Mouse (Mus musculus) gonadal fat pad, adult 2 months (tissue): ENCODE measurements around the gene Gnb4. TPM values are rescaled to one million over a fixed set of nuclear protein-coding genes. Genes with fewer than 3 reads are reported as not detected.

Source experiments
- DNase-seq: peaks from one replicate; pipeline ENCODE4 v3.0.0-alpha.2; 2012; ENCODE audit warnings: low read depth
- polyA plus RNA-seq: library from polyadenylated mRNA; depleted of rRNA; stranded (reverse); fragments of >200 nt; gene quantifications from 2 replicates; pipeline ENCODE4 v1.2.3, GENCODE M21; 2012; rRNA removed

Gnb4 gene
- polyA plus RNA-seq = 36.8 and 52.1 TPM in 2 replicates

GRCm38 (mm10) chr3:32616331-32617052 lies at the start of gene Gnb4:
Gnb4 (minus strand) TSS chr3:32616585.
- no peak for DNase-seq

DNA sequence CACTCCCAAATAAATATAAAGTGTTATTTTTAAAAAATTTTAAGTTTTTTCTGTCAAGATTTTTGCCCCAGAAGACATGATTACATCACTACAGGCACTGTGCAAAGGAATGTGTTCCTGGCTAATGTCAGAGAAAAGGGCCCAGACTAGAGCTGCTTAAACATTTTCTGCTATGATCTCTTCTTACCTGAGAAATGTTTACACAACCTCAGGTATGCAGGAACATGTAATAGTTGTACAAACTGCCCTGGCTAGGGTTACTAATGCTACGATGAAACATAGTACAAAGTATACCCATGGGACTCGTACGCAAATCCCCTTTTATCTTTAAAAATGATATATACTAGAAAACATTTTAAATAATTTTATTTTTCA lies 45.2 kb upstream of the Gnb4 start:
- DNase-seq = no peak

GRCm38 (mm10) chr3:32660831-32661555 lies 44.6 kb upstream of the Gnb4 start:
- no peak for DNase-seq

DNA sequence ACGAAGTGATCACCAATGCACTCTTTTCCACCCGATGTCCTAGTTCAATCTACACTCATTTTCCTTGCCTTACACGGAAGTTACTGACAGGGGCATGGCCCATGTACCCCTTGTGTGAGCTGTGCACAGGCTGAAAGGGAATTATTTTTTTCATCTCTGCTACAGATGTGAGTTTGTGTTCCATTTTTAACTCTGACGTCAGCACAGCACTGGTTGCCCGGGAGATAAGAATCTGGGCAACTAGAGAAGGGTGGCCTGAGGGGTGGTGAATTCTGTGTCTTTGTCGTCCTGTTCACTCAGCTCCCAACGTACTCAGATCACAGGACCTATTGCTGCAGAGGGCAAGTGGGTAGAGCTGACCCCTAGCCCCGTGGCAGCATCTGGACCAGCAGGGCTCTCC lies 43.9 kb upstream of the Gnb4 start:
- no peak for DNase-seq

DNA sequence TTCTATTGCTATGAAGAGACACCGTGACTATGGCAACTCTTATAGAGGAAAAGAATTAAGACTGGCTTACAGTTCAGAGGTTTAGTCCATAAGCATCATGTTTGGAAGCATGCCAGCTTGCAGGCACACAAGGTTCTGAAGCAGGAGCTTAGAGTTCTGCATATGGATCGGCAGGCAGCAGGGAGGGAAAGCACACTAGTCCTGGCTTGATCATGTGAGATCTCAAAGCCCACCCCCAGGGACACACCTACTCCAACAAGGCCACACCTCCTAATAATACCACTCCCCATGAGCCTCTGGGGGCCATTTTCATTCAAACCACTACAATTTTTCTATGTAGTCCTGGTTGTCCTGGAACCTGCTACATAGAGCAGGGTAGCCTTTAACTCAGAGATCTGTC lies 43.1 kb upstream of the Gnb4 start:
- DNase-seq = no peak

DNA sequence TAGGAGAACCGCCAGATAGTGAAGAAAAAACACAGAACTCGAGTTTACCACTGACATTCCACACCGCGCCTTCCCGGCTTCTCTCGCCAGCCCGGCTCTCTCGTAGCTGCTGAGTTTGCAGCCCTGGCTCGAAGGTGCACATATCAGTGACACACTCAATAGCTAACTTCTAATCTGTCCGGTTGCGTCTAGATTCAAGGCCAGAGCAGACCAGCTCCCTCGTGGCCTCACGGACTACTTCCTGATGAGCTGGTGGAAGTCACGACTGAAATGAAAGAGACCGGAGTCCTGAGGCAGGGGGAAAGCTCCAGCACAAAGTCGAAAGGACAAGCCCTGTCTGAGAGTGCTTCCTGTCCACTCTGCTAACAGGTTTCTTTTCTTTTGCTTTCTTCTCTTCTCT lies 42.4 kb upstream of the Gnb4 start:
- DNase-seq = no peak

GRCm38 (mm10) chr3:32658401-32658800 lies 42.0 kb upstream of the Gnb4 start:
- no peak for DNase-seq

GRCm38 (mm10) chr3:32656398-32656994 lies 40.1 kb upstream of the Gnb4 start:
- DNase-seq = no peak

- no peak for DNase-seq
Measured at GRCm38 (mm10) chr3:32655994-32656393, 39.6 kb upstream of the Gnb4 start.

GRCm38 (mm10) chr3:32652739-32653138 lies 36.4 kb upstream of the Gnb4 start:
- DNase-seq = no peak

GRCm38 (mm10) chr3:32649284-32649683 lies 32.9 kb upstream of the Gnb4 start:
- no peak for DNase-seq

- DNase-seq = no peak
Measured at GRCm38 (mm10) chr3:32646918-32647317, 30.5 kb upstream of the Gnb4 start.

DNA sequence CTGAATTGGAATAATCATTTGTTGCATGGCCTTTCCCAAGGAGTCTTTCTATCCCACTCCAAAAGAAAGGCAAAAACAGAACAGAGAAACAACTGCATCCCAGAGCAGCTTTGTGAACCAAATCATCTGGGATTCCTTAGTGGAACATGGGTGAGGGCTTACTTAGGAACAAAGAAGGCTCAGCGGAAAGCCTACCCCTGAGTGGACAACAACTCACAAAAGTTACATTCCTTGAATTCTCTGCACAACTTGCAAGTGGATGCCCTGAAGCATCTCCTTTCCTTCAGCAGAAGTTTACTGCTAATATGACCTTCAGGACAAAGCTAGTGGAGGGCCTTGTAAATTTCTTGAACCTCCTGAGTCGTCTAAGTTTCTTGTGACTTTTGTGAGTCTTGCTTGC lies 28.4 kb upstream of the Gnb4 start:
- no peak for DNase-seq

GRCm38 (mm10) chr3:32642116-32642515 lies 25.7 kb upstream of the Gnb4 start:
- no peak for DNase-seq

- DNase-seq = no peak
Measured at GRCm38 (mm10) chr3:32638240-32638639, 21.9 kb upstream of the Gnb4 start.

DNA sequence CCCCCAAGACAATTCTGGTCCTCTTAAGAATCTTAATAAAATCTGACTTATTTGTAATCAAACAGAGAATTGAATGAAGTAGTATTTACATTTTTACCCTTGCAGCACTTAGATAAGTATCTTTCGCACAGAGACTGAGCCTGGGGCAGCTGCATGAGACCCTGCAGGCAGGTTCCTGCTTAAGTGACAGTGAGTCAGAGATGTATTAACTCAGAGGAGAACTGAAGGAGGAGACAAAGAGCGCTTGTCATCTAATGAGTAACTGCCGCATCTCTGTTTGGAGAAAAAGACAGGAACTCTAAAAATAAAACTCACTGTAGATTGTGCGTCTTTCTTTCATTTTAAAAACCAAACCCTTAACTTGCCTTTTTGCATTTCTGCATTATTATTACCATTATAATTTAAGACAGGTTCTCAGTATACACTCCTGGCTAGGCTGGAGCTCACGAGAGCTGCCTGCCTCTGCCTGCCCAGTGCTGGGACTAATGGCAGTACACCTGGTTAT lies 16.4 kb upstream of the Gnb4 start:
- no peak for DNase-seq

- no peak for DNase-seq
Measured at GRCm38 (mm10) chr3:32630210-32630609, 13.8 kb upstream of the Gnb4 start.

GRCm38 (mm10) chr3:32628141-32628540 lies 11.8 kb upstream of the Gnb4 start:
- DNase-seq = no peak

DNA sequence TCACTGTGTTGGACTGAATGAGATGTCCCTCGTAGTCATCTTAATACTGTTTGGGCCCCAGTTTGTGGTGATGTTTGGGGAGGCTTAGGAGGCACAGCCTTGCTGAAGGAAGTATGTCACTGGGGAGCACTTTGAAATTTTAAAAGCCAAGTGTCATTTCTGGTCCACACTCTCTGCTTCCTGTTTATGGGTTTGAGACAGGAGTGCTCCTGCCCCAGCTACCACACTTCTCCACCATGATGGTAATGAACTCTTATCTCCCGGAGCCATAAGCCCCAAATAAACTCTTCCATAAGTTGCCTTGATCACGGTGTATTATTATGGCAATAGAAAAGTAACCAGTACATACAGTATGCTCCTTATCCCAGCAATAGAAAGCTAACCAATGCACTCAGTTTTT lies 5.7 kb upstream of the Gnb4 start:
- no peak for DNase-seq

- DNase-seq = no peak
Measured at GRCm38 (mm10) chr3:32621658-32622057, 5.3 kb upstream of the Gnb4 start.

DNA sequence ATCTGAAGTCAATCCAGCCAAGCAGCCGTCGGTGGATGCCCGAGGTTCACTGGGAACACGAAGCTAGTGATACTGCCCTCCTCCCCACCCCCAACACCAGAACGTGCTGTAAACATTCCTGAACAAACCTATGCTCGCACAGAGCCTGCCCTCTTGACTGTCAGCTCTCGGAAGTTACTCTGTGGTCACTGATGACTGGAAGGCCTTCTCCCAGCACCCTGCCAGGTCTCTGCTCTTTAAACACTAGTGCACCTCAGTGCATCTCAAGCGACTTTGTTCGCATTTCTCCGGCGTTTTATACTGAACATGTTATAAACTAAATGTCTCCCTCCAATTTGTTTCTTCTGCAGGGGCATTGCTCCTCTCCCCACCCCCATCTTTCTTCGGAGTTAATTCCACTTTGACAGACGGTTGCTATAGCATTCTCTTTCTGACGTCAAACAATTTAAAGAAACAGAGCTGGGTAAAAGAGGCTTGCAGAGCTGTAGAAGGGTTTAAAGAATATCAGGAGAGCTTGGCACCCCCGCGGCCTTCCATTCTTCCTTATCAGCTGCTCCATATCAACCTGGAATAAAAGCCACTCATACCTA lies 763 bp upstream of the Gnb4 start:
- DNase-seq = no peak

DNA sequence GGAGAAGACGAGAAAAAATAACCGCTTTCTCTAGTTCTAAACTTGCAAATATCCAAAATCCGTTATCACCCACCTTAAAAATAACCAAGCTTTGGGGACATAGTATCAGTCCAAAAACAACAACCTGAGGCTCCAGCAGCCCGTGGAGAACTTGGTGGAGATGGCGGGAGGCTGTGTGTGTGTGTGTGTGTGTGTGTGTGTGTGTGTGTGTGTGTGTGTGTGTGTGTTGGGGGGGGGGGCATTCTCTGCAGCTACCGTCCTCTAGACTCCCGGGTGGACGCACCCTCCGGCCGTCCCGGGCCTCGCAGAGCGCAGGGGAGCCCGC lies 417 bp downstream of the Gnb4 start:
- DNase-seq = no peak

- no peak for DNase-seq
Measured at GRCm38 (mm10) chr3:32615376-32615775, 1.0 kb downstream of the Gnb4 start.
